Mouse (Mus musculus) spleen, postnatal 14 days (tissue): ENCODE measurements around the gene AI854703.
"Not testable (repeated sequence)": the region's sequence is repeated elsewhere in the genome, so short reads cannot be mapped to it uniquely, and the experiment has no call there.

Experiments used
- DNase-seq, 2 experiments: peaks; one replicate each; pipeline ENCODE4 v3.0.0; 2021 to 2022; ENCODE audit warnings: low spot score in 2 of 2

Gene AI854703

DNA sequence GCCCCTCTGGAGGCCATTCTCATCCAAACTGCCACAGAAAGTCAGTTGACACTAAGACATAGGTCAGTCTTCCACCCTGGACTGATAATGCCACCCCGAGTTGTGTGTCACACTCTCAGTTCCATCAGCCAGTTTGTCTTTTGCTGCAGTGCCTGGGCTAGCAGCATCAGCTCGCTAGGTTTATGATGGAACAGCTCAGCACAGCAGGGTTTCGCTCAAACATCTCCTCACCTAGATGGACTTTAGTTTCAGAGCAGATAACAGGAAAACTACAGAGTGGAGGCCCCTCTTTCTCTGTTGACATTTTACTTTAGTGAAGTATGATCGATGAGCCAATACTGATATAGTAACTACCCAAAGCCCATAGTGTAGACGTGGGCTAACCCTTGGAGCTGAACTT, 11.8 kb upstream of the AI854703 start:
- DNase-seq = no peak

DNA sequence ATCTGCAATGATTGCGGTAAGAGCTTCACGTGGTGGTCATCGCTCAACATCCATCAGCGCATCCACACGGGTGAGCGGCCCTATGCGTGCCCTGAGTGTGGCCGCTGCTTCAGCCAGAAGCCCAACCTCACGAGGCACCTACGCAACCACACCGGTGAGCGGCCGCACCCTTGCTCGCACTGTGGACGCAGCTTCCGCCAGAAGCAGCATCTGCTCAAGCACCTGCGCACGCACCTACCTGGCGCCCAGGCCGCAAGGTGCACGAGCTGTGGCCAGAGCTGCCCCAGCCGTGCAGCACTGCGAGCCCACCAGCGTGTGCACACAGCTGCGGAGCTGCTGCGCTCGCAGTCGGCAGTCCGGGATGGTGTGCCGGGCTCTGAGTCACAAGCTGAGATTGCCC, 6.5 kb upstream of the AI854703 start:
- no peak for DNase-seq

DNA sequence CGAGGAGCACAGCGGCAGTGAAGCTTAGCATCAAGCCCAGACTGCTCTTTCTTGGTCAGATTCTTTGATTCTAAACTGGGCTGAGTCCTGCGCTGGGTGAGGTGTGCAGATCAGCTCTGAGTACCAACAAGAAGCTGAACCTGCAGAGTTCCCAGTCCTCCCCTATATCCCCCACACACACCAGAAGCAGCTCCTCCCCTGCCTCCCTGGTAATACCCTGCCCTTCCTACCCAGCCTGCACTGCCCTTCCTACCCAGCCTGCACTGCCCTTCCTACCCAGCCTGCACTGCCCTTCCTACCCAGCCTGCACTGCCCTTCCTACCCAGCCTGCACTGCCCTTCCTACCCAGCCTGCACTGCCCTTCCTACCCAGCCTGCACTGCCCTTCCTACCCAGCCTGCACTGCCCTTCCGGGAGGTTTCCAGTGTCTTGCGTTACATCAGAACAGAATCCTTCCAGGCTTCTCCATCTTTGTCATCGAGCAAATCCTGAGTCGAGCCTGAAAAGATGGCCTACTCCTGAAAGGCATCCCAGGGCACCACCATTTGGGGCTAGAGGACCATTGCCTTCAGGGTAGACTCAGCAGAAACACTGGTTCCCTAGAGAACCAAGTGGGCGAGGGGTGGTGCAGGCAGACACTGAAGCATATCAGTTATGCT, 4.2 kb upstream of the AI854703 start:
- DNase-seq = not testable (repeated sequence)

DNA sequence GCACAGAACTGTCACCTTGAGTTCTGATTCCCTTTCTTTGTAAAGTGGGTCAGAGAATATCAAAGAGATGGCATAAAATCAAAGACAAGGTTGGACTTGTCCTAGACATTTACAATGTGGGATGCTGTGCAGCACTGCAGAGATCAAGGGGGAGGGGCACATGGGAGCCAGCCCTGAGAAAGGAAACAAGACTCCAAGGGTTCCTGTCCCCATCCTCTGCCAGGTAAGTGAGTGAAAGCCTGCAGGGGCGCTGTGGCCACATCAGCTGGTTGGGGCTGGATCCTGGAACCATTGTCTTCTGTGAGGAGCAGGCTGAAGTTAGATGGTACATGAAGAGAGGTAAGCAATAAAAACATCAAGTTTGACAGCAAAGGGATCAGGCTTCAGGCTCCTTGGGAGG, 3.1 kb upstream of the AI854703 start:
- no peak for DNase-seq

DNA sequence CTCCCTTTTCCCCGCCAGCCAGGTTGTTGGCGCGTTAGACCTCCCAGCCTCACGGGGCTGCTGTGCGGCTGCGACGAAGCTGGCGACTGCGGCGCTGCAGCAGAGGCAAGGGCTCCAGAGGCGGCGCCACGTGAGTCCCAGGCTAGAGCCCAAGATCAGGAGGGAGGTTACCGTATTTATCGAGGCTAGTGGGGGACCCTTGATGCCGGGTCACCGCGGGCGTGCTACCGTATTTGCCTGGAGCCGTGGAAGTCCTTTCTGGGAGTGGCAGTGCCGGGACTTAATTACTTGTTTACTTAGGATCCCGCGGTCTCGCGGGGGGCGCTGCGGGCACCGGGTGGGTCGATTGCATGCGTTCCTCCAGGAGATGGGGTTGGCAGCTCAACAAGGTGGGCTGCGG, 420 bp downstream of the AI854703 start:
- DNase-seq = no peak

DNA sequence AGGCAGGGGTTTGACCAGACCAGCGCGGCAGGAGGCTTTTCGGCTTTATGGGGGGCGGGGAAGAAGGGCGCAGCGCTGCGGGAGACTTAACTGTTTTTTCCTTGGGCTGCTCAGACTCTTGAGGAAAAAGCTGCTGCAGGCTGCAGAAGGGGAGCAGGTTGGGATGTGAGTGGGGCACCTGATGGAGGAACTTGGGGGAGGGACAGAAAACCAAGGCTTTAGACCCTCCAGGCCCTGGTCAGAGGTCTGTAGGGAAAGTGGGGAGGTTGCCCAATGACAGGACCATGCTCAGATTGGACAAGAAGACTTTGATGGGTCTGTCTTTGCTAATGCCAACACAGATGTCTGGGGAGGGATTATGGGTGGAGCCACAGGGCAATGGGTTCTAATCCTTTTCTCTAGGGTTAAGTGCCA, 954 bp downstream of the AI854703 start:
- no peak for DNase-seq

DNA sequence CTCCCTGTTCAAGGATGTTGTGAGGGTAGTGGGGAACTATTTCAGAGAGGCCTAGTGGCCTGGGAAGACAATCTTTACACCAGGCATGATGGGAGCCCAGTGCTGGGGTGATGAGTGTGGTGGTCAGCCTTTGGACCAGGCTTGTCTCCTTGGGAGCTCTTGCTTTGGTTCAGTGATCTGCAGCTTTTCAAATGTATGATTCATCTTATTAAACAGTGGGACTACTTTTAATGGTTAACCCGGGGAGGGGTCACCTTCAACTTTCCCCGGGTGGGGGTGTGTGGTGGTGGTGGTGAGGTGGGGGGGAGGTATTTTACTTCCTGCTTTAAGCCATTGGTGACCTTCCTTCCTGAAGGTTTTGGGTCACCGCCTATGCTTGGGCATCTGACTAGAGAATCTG, 1.8 kb downstream of the AI854703 start:
- no peak for DNase-seq

DNA sequence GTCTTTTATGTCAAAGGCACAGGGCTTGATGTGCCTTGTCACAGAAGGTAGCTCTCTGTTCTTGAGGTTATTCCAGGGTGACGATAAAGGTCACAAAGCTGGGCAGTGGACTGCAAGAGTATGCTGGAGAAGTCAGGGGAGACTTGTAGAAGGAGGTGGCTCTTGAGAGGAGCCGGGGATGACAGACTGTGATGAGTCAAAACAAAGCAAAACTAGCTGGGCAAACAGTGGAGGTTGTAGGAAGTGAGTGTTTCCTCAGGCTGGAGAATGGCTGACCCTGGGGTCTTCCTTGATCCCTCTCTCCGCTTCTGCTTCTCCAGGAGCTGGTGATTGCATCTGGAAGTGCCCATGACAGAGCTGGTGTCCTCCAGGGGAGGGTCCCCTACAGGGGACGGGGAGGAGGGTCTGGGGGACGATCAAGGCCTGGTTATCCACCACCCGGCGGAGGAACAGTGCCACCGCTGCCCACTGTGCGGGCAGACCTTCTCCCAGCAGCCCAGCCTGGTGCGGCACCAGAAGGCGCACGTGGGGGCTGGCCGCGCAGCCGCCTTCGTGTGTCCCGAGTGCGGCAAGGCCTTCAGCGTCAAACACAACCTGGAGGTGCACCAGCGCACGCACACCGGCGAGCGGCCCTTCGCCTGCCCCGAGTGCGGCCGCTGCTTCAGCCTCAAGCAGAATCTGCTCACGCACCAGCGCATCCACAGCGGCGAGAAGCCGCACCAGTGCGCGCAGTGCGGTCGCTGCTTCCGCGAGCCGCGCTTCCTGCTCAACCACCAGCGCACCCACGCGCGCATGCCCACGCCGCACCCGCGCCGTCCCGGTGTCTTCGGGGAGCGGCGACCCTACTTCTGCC, 2.5 kb downstream of the AI854703 start:
- DNase-seq = peak in 1 of 2 experiments; percentile 20

DNA sequence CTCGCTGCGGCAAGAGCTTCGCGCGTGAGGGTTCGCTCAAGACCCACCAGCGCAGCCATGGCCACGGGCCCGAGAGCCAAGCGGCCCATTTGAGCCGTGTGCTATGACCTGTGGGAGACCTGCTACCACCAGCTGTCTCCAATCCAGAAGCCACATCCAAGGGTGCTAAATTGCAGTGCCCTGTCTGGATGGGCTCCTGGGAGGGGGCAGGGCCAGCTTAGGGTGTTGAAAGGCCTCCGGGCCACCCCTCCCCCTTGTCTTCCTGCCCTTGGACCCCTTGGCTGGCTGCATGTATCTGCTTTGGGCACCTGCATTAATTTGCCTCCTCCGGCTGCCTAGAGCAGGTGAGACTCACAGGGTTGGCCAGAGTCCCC, 3.1 kb downstream of the AI854703 start:
- no peak for DNase-seq

DNA sequence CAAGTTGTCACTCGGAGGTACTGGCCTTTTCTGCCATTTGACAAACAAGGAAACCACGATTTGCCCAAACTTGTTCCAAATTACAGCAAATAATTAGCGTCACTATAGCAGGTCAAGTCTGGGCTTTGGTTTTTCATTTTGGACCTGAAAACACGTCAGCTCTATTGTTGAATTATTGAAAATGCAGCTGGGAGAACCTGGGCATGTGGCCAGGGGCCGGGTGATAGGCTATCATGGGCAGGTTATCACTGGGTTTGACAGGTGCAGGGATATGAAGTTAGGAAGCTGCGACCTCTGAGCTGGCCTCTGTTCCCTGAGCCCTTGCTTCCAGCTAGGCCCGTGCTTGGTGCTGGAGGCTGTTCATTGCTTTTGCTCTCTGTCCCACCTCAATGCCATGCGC, 4.3 kb downstream of the AI854703 start:
- DNase-seq = no peak

DNA sequence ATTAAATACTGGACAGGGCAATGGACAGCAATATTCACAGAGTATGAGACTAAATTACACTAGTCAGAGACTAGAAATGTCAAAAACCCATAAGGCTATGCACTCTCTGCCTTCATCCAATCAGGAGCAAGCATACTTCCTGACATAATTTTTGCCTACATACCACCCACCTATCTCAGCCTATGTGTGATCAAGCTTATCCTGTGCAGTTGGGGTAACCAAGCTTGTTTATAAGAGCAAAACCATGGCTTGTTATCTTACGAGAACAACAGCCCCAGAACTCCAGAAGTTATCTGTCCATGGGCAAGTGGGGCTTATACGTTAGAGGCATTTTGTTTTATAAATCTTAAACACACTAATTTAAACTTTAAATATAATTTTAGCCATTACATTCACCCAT, 8.5 kb downstream of the AI854703 start:
- DNase-seq = no peak

DNA sequence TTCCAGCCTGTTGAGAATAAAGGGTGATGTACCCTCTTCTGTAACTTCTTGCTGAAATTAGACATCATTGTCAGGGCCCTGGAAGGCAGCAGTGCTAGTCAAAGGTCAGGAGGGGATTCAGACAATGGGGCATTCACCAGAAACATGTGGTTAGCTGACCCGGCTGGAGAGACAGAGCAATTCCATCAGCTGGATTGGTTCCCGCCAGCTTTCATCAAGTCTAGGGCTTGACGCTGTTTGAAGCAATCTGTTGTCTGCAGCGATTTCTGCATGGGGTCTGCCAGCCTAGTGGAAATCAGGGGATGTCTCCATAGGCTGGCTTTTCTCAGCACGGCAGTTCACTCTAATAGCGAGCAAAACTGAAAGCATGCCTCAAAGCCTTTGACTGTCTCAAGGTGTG, 10.0 kb downstream of the AI854703 start:
- DNase-seq = no peak

DNA sequence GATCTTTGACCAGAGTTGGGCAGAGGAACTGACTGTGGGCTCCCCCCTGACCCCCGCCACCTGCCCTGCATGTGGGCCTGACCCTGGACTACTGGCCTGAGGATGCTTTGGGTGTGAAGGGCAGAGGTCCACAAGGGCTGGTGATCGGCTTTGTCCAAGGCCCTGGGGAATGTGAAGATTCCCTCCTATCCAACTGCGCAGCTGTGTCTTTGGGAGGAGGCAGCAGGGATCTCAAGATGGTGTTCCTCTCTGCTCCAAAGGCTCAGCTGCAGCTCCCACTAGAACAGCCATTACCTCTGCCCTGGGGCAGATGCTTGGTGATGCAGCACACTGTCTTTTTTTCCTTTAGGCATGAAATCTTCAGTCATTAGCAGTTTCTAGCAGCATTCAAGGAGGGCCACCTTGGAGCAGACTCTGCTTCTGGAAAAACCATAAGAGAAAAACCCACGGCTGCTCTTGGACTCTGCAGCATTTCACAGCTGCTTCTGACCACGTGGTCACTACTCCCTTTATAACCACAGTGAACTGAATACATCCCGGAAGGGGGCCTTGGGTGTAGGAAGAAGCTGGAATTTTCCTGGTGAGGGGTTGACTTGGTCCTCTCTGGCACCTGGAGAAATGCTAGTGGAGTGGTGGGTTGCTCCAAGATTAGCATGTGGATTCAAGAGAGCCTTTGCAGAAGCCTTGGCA, 11.4 kb downstream of the AI854703 start:
- no peak for DNase-seq

DNA sequence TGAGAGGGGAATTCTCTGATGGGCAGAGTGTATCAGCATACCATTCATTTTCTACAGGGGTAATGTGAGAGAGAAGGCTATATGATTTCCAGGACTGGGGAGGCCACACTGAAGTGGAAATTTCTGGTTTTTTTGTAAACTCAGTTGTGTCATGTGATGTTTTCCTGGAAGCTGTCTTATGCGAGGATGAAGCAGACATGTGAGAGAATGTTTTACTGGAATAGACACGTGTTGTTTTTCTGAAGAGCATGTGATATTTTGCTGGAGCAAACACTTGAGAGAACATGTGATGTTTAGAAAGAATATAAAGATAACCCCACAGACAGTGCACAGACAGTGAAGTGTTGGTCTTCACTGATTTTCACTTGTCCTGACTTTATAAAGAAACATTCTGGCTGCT, 12.0 kb downstream of the AI854703 start:
- DNase-seq = no peak

DNA sequence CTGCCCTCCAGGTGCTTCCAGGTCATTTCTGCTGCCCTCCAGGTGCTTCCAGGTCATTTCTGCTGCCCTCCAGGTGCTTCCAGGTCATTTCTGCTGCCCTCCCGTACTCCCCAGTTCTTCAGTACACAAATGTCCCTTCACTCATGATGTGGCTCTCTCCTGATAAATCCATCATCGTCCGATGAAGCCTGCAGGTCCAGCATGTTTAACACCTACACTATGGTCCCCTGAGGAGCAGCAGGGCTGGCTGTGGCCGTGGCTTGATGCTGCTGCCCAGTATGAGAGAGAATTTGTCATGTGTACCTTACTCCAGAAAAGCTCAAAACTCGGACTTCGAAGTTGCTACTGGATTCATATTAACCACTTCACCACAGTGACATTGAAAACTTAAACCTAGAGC, 14.8 kb downstream of the AI854703 start:
- no peak for DNase-seq

DNA sequence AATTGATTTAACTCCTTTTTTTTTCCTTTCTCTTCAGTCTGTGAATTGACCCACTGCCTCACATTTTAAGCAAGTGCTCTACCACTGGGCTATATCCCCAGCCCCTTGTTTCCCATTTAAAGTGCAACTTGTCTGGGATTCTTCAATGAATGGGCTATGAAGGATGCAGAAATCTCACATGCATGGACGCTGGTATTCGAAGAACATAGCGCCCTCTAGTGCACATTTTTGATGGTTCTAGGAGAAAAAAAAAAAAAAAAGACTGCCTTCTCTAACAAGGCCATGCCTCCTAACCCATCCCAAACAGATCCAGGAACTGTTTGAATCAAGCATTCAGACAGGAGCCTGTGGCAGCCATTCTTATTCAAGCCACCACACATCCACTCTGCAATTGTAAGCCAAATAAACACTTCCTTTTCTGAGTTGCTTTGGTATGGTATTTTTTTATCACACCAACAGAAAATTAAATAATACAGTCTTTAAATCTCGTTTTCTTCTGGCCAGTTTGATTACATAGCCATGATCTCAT, 16.3 kb downstream of the AI854703 start:
- DNase-seq = no peak

DNA sequence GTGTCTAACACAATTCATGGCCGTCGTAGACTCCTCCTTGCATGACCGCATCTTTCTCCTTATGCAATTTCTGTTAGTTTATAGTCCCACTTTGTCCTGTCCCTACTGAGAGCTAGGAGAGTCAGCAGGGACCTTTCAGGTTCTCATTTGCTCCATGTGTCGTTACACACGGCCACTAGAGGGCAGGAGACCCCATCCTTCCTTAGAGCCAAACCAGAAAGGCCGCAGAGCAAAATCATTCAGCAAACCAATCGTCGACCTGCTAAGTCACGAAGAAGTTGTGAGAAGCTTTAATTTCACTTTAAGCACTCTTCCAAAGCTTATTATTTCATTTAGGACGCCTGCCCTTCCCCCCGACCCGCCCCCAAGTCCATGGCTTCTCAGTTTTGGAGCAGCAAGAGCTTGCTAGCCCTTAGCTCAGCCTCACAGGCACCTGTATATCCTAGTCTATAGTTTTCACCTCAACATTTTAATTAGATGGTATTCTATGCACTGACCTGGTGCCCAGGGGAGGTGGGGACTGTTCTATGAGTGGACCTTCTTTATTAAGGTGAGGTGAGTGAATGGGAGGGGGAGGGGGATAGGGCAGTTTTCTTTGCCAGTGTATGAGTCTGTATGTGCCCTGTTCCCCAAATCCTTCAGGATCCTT, 19.2 kb downstream of the AI854703 start:
- DNase-seq = peak; percentile 43 to 62

DNA sequence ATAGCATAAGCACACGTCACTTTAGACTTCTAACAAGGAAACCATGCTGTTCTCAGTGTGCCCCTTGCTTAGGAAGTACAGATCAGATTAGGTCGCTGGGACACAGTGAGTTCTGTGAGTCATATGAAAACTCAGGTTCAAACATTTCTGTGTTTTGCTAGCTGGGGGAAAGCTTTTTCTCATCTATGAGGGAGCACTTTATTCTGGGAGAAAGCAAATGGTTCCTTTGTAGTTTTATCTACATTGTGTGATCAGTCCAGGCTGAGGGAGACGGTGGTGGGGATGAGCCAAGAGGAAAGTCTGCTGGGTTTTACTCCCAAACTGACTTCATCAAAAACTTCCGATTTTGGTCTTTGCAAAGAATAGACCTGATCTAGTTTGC, 19.7 kb downstream of the AI854703 start:
- no peak for DNase-seq

DNA sequence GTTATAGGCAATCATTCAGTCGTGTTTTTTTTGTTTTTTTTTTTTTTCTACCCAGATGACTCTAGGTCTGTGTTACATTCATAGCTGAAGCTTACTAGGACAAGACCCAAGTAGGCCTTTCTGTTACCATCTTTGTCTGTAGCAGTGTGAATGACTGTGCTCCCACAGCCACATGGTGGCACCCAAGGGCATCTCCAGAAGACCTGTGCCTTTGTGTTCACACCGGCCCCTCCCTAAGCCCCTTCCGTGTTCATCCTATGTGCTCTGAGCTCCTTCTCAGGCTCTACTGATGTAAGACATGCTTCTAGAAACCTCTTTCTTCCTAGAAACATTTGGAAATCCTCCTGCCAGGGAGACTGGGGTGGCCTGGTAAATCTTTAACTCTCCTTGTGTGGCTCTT, 20.4 kb downstream of the AI854703 start, which contains the start of gene Gimap8:
Gene Gimap8 (plus strand): TSS at position 240 of the 400 bp plus-strand sequence.
- DNase-seq = peak; percentile 55 to 66

DNA sequence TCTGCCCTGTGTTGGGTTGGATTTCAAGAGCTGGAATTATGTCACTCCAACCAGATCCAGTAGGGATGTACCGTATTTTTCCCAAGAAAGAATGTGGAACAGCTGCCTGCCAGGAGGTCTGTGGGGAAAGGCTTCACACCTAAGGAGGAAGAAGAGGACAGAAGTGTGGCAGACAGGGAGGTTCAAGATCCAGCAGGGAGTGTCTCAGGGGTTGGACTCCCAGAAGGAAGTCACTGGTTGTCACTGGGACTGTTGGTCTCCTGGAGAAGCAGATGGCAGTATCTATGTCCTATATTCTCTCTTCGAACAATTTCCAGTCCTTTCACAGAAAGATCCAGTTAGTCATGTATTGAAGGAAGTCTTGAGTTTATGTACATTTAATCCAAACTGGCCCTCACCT, 21.0 kb downstream of the AI854703 start:
- no peak for DNase-seq

DNA sequence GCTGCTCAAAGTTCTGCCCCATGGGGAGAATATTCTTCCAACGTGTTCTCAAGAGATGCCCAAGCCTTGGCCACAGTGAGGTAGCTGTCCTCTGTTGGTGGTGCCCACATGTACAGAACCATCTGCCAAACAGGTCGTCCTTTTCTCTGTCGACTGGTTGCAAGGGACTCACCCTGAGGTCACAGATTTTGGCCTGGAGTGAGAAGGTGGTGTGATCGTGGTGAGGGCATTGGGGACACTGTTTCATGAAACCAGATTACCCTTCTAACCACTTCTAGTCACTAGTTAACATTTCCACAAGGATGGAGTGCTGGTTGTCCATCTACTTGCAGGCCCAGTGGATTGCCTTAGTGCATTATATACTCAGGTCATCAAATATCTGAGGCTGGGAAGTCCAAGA, 22.2 kb downstream of the AI854703 start:
- no peak for DNase-seq

DNA sequence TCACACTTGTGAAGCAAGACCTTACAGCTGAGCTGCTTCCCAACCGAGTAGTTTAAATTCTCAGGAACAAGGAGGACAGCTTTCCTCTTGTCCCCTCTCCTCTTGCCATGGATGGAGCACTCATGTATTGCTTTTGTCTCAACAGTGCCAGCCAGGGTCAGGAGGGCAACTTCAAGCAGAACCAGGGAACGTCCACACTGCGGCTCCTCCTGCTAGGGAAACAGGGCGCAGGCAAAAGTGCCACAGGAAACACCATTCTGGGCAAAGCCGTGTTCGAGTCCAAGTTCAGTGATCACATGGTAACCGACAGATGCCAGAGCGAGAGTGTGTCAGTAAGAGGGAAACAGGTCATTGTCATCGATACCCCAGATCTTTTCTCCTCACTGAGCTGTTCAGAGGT, 23.5 kb downstream of the AI854703 start:
- DNase-seq = no peak
